Mouse (Mus musculus) cerebellum, postnatal 10 days (tissue): ENCODE results near the gene Erp27.
A peak's percentile ranks its signal among the peaks of the same experiment; 100 is the strongest.

Source experiments
- DNase-seq, 2 experiments: peaks; one replicate each; pipeline ENCODE4 v3.0.0; 2021; ENCODE audit warnings: mixed read lengths in 2 of 2

The Erp27 gene

GRCm38 (mm10) chr6:136922080-136922479 is at the start of gene Erp27:
Erp27 (minus strand) TSS chr6:136922180.
- no peak for DNase-seq

GRCm38 (mm10) chr6:136968877-136969276 is 46.9 kb upstream of the Erp27 start:
- peak; percentile 11 to 16 for DNase-seq

- DNase-seq: no peak
These were observed 45.5 kb upstream of the Erp27 start for GRCm38 (mm10) chr6:136967466-136967865.

- DNase-seq: no peak
These were observed 43.9 kb upstream of the Erp27 start for GRCm38 (mm10) chr6:136965912-136966311.

GRCm38 (mm10) chr6:136964609-136965510 is 42.9 kb upstream of the Erp27 start:
- DNase-seq: no peak

GRCm38 (mm10) chr6:136962957-136963356 is 41.0 kb upstream of the Erp27 start:
- DNase-seq: no peak

- DNase-seq: no peak
These were observed 37.2 kb upstream of the Erp27 start for GRCm38 (mm10) chr6:136959131-136959530.

- no peak for DNase-seq
These were observed 35.1 kb upstream of the Erp27 start for GRCm38 (mm10) chr6:136957062-136957461.

- no peak for DNase-seq
These were observed 33.3 kb upstream of the Erp27 start for GRCm38 (mm10) chr6:136955240-136955639.

- DNase-seq: no peak
These were observed 32.7 kb upstream of the Erp27 start for GRCm38 (mm10) chr6:136954715-136955114.

- no peak for DNase-seq
These were observed 32.2 kb upstream of the Erp27 start for GRCm38 (mm10) chr6:136954192-136954591.

- DNase-seq: no peak
These were observed 30.9 kb upstream of the Erp27 start for GRCm38 (mm10) chr6:136952930-136953329.

GRCm38 (mm10) chr6:136950171-136950570 is 28.2 kb upstream of the Erp27 start:
- no peak for DNase-seq

GRCm38 (mm10) chr6:136947716-136948115 is 25.7 kb upstream of the Erp27 start:
- no peak for DNase-seq

GRCm38 (mm10) chr6:136946943-136947342 is 25.0 kb upstream of the Erp27 start:
- DNase-seq: no peak

GRCm38 (mm10) chr6:136946241-136946640 is 24.3 kb upstream of the Erp27 start:
- no peak for DNase-seq

- no peak for DNase-seq
These were observed 22.5 kb upstream of the Erp27 start for GRCm38 (mm10) chr6:136944511-136944910.

GRCm38 (mm10) chr6:136943392-136943791 is 21.4 kb upstream of the Erp27 start:
- no peak for DNase-seq

GRCm38 (mm10) chr6:136942280-136942679 is 20.3 kb upstream of the Erp27 start:
- no peak for DNase-seq

GRCm38 (mm10) chr6:136941051-136942021 is 19.4 kb upstream of the Erp27 start, which contains the start of gene Arhgdib:
Arhgdib (minus strand) TSS chr6:136941899.
- no peak for DNase-seq

- DNase-seq: no peak
These were observed 18.4 kb upstream of the Erp27 start for GRCm38 (mm10) chr6:136940188-136940960.
